Mouse (Mus musculus) CD4-positive, CD25-positive, alpha-beta regulatory T cell, adult 4 months (primary cell): ENCODE measurements around the gene Cxadr. TPM values are rescaled to one million over a fixed set of nuclear protein-coding genes. Genes with fewer than 3 reads are reported as not detected.
"Not testable (repeated sequence)": the region's sequence is repeated elsewhere in the genome, so short reads cannot be mapped to it uniquely, and the experiment has no call there.

Source experiments
- ATAC-seq: one replicate; pipeline ENCODE4 v1.8.0; 2017
- polyA plus RNA-seq, 2 experiments: library from polyadenylated mRNA; unstranded; fragments of 100-300 nt; shearing (Covaris generic); gene quantifications; one replicate each; pipeline ENCODE4 v1.2.1; 2017

Gene Cxadr
- polyA plus RNA-seq, 2 experiments from 2014 or later = 0.98 to 1.6 TPM

- ATAC-seq = no peak
These were observed 5.3 kb downstream of the Cxadr start for GRCm38 (mm10) chr16:78306606-78307005.

- ATAC-seq = no peak
These were observed 6.3 kb downstream of the Cxadr start for GRCm38 (mm10) chr16:78307476-78308192.

GRCm38 (mm10) chr16:78309258-78309657 is 8.0 kb downstream of the Cxadr start:
- no peak for ATAC-seq

- no peak for ATAC-seq
These were observed 12.0 kb downstream of the Cxadr start for GRCm38 (mm10) chr16:78313135-78313887.

GRCm38 (mm10) chr16:78314026-78314425 is 12.7 kb downstream of the Cxadr start:
- ATAC-seq = no peak

GRCm38 (mm10) chr16:78316849-78317248 is 15.6 kb downstream of the Cxadr start:
- peak; percentile 83 for ATAC-seq

GRCm38 (mm10) chr16:78317960-78318359 is 16.7 kb downstream of the Cxadr start:
- ATAC-seq = no peak

- ATAC-seq = no peak
These were observed 18.4 kb downstream of the Cxadr start for GRCm38 (mm10) chr16:78319711-78320110.

- ATAC-seq = no peak
These were observed 20.3 kb downstream of the Cxadr start for GRCm38 (mm10) chr16:78321559-78321958.

- no peak for ATAC-seq
These were observed 20.9 kb downstream of the Cxadr start for GRCm38 (mm10) chr16:78322140-78322539.

GRCm38 (mm10) chr16:78325972-78326848 is 24.9 kb downstream of the Cxadr start:
- no peak for ATAC-seq

GRCm38 (mm10) chr16:78327562-78327961 is 26.3 kb downstream of the Cxadr start:
- no peak for ATAC-seq

- ATAC-seq = no peak
These were observed 26.7 kb downstream of the Cxadr start for GRCm38 (mm10) chr16:78327999-78328398.

- no peak for ATAC-seq
These were observed 35.9 kb downstream of the Cxadr start for GRCm38 (mm10) chr16:78337226-78337625.

- ATAC-seq = no peak
These were observed 40.1 kb downstream of the Cxadr start for GRCm38 (mm10) chr16:78341356-78341755.

GRCm38 (mm10) chr16:78342767-78343166 is 41.5 kb downstream of the Cxadr start:
- no peak for ATAC-seq

GRCm38 (mm10) chr16:78343792-78344191 is 42.5 kb downstream of the Cxadr start:
- no peak for ATAC-seq

- ATAC-seq = no peak
These were observed 45.5 kb downstream of the Cxadr start for GRCm38 (mm10) chr16:78346662-78347327.

- no peak for ATAC-seq
These were observed 46.1 kb downstream of the Cxadr start for GRCm38 (mm10) chr16:78347328-78347926.

GRCm38 (mm10) chr16:78357757-78358156 is 56.5 kb downstream of the Cxadr start:
- ATAC-seq = peak; percentile 71

GRCm38 (mm10) chr16:78361466-78361865 is 60.2 kb downstream of the Cxadr start:
- ATAC-seq = no peak

GRCm38 (mm10) chr16:78364554-78364953 is 63.3 kb downstream of the Cxadr start:
- ATAC-seq = not testable (repeated sequence)
